Mouse (Mus musculus): Measurements from ENCODE around the gene Sdk1. TPM values are rescaled to one million over a fixed set of nuclear protein-coding genes. Genes with fewer than 3 reads are reported as not detected.

Gene Sdk1
- total and polyA plus RNA-seq, 3 experiments: not detected

GRCm38 (mm10) chr5:141836892-141837455, 595.7 kb downstream of the Sdk1 start:
- no peaks in the 10 kb centered on the region for H3K27me3 ChIP-seq (ENCODE audit: control insufficient read depth in 1 of 2, insufficient read depth in 2 of 2, low read length in 2 of 2)

GRCm38 (mm10) chr5:141844701-141845100, 603.4 kb downstream of the Sdk1 start:
- no peak for TF ChIP-seq HCFC1 (IDR thresholded peaks at IDR 0.05; ENCODE audit: low read depth, low read length)
- no peak for TF ChIP-seq TAL1 (IDR thresholded peaks at IDR 0.05; ENCODE audit: low read length)
- TF ChIP-seq MAZ (IDR thresholded peaks at IDR 0.05; ENCODE audit: low read depth, low read length): no peak
- no peak for TF ChIP-seq MAFK (IDR thresholded peaks at IDR 0.05; ENCODE audit: borderline replicate concordance, low read depth, low read length)
- no peak for TF ChIP-seq POLR2AphosphoS5 (IDR thresholded peaks at IDR 0.05; ENCODE audit: borderline replicate concordance, low read depth, low read length)
- TF ChIP-seq USF1 (IDR thresholded peaks at IDR 0.05; ENCODE audit: low read depth, low read length): no peak
- no peak for TF ChIP-seq JUND (IDR thresholded peaks at IDR 0.05; ENCODE audit: low read depth, low read length)
- TF ChIP-seq RCOR1 (IDR thresholded peaks at IDR 0.05; ENCODE audit: low read depth, low read length): no peak
- no peak for TF ChIP-seq E2F4 (IDR thresholded peaks at IDR 0.05; ENCODE audit: borderline replicate concordance, low read depth, low read length)
- TF ChIP-seq NELFE (IDR thresholded peaks at IDR 0.05; ENCODE audit: low read depth, low read length): no peak
- no peak for TF ChIP-seq RAD21 (IDR thresholded peaks at IDR 0.05; ENCODE audit: low read depth, low read length)
- no peak for TF ChIP-seq ELF1 (IDR thresholded peaks at IDR 0.05; ENCODE audit: low read depth, low read length)
- TF ChIP-seq ZKSCAN1 (IDR thresholded peaks at IDR 0.05; ENCODE audit: low read depth, low read length): no peak
- no peak for TF ChIP-seq SIN3A (IDR thresholded peaks at IDR 0.05; ENCODE audit: low read length)
- TF ChIP-seq CHD1 (IDR thresholded peaks at IDR 0.05; ENCODE audit: low read depth, low read length): no peak
- Histone ChIP-seq H3K27me3 (ENCODE audit: control insufficient read depth in 1 of 2, insufficient read depth in 2 of 2, low read length in 2 of 2) (no peaks in the 10 kb centered on the region), H3K9ac (ENCODE audit: control insufficient read depth, low read depth, low read length, poor library complexity, severe bottlenecking) (no peak overlapping the region), H3K36me3 (ENCODE audit: control insufficient read depth in 1 of 2, insufficient read depth in 2 of 2, low read length in 2 of 2) (no peaks in the 10 kb centered on the region), H3K4me1 (ENCODE audit: control insufficient read depth in 1 of 2, insufficient read depth in 2 of 2, low read length in 2 of 2) (no peaks in the 10 kb centered on the region), H3K27ac (ENCODE audit: control insufficient read depth, low read depth, low read length) (no peak overlapping the region), H3K79me2 (ENCODE audit: control insufficient read depth, insufficient read depth, low read length, poor library complexity) (no peaks in the 10 kb centered on the region), H3K4me3 (ENCODE audit: control insufficient read depth in 1 of 2, insufficient read depth in 1 of 2, low read depth in 2 of 2, low read length in 2 of 2) (no peak overlapping the region), H3K9me3 (replicated peaks; ENCODE audit: insufficient read depth, low read length) (no peaks in the 10 kb centered on the region)
- no peak for DNase-seq (ENCODE audit: low read depth, low spot score)

More at GRCm38 (mm10) chr5:141836892-141837455, 595.7 kb downstream of the Sdk1 start:
- no peaks in the 10 kb centered on the region for H3K79me2 ChIP-seq (ENCODE audit: control insufficient read depth, insufficient read depth, low read length, poor library complexity)
- H3K36me3 ChIP-seq (ENCODE audit: control insufficient read depth in 1 of 2, insufficient read depth in 2 of 2, low read length in 2 of 2): no peaks in the 10 kb centered on the region
- no peak overlapping the region for H3K4me3 ChIP-seq (ENCODE audit: control insufficient read depth in 1 of 2, insufficient read depth in 1 of 2, low read depth in 2 of 2, low read length in 2 of 2)
- no peaks in the 10 kb centered on the region for H3K4me1 ChIP-seq (ENCODE audit: control insufficient read depth in 1 of 2, insufficient read depth in 2 of 2, low read length in 2 of 2)
- H3K9ac ChIP-seq (ENCODE audit: control insufficient read depth, low read depth, low read length, poor library complexity, severe bottlenecking): no peak overlapping the region
- no peak overlapping the region for H3K27ac ChIP-seq (ENCODE audit: control insufficient read depth, low read depth, low read length)
- TF ChIP-seq ETS1 (IDR thresholded peaks at IDR 0.05; ENCODE audit: low read depth, low read length) (no peak), JUND (IDR thresholded peaks at IDR 0.05; ENCODE audit: low read depth, low read length) (no peak), USF1 (IDR thresholded peaks at IDR 0.05; ENCODE audit: low read depth, low read length) (no peak), MAX (IDR thresholded peaks at IDR 0.05; ENCODE audit: low read length) (no peak), ZC3H11A (IDR thresholded peaks at IDR 0.05; ENCODE audit: low read depth, low read length) (no peak), NELFE (IDR thresholded peaks at IDR 0.05; ENCODE audit: low read depth, low read length) (no peak), RCOR1 (IDR thresholded peaks at IDR 0.05; ENCODE audit: low read depth, low read length) (no peak), EP300 (IDR thresholded peaks at IDR 0.05; ENCODE audit: low read depth in 1 of 2, low read length in 2 of 2) (no peak), ZNF384 (IDR thresholded peaks at IDR 0.05; ENCODE audit: low read depth, low read length) (no peak), USF2 (IDR thresholded peaks at IDR 0.05; ENCODE audit: borderline replicate concordance in 1 of 2, insufficient read depth in 1 of 2, low read depth in 1 of 2, low read length in 2 of 2) (no peak), ZMIZ1 (IDR thresholded peaks at IDR 0.05; ENCODE audit: low read depth, low read length) (no peak), TAL1 (IDR thresholded peaks at IDR 0.05; ENCODE audit: low read length) (no peak)
- H3K9me3 ChIP-seq (replicated peaks; ENCODE audit: insufficient read depth, low read length): no peaks in the 10 kb centered on the region
- no peak for DNase-seq (ENCODE audit: low read depth, low spot score)

Data from MEL (cell line).